Comparison of ENCODE assay signal across 15 mouse cellular contexts in genomic region chr15:99891355-99891754, GRCm38 (mm10). TPM values are rescaled to one million over a fixed set of nuclear protein-coding genes. Genes with fewer than 3 reads are reported as not detected.
DNase-seq lines count a peak whose midpoint lies in the region; ATAC-seq and TF ChIP-seq lines count a peak whose summit lies in the region.
"Had no signal": no experiment of that assay in that cellular context is flagged by ENCODE, and none has a peak within 500 bp of the region (broad histone marks: within the 10 kb centered on the region; RNA-seq: fewer than 3 reads in every experiment).

No protein-coding gene starts in this region.

- H3K27me3 ChIP-seq in liver, embryonic 12.5 days (replicated peaks): 0 out of 2 replicates have a peak, but pooled peaks cover 4% of the 10 kb centered on the region
- H3K27me3 ChIP-seq in liver, embryonic 15.5 days: 0 out of 2 replicates have a peak, but pooled peaks cover 8% of the 10 kb centered on the region
- H3K27me3 ChIP-seq in stomach, embryonic 16.5 days (ENCODE audit: control insufficient read depth, insufficient read depth, low read length): no peaks in the 10 kb centered on the region
- H3K27me3 ChIP-seq in forebrain, embryonic 11.5 days (ENCODE audit: control insufficient read depth, insufficient read depth, low read length): no peaks in the 10 kb centered on the region
- H3K27me3 ChIP-seq: embryonic facial prominence, embryonic 13.5 days; forebrain, embryonic 15.5 days; limb, embryonic 15.5 days; neural tube, embryonic 12.5 days had no signal

- TF ChIP-seq POLR2A in bone marrow, adult 2 months (IDR thresholded peaks at IDR 0.05; ENCODE audit: borderline replicate concordance, control insufficient read depth, low read depth, low read length): no peak

- no peaks in the 10 kb centered on the region for H3K9me3 ChIP-seq in liver, embryonic 12.5 days (replicated peaks)
- no peaks in the 10 kb centered on the region for H3K9me3 ChIP-seq in liver, embryonic 15.5 days (replicated peaks)
- no peaks in the 10 kb centered on the region for H3K9me3 ChIP-seq in stomach, embryonic 16.5 days (replicated peaks; ENCODE audit: control insufficient read depth, low read length)
- H3K9me3 ChIP-seq in forebrain, embryonic 11.5 days (ENCODE audit: control insufficient read depth, low read length): no peaks in the 10 kb centered on the region
- H3K9me3 ChIP-seq: embryonic facial prominence, embryonic 13.5 days; forebrain, embryonic 15.5 days; limb, embryonic 15.5 days; neural tube, embryonic 12.5 days had no signal

- H3K4me3 ChIP-seq in liver, embryonic 12.5 days: no peak overlapping the region
- H3K4me3 ChIP-seq in bone marrow, adult 2 months (replicated peaks; ENCODE audit: control insufficient read depth, low read depth, low read length): no peak overlapping the region
- H3K4me3 ChIP-seq in liver, embryonic 15.5 days (replicated peaks): no peak overlapping the region
- H3K4me3 ChIP-seq in stomach, embryonic 16.5 days (replicated peaks; ENCODE audit: low read length): peak overlapping the region; percentile 27; the same call in 1 of the 2 replicates
- H3K4me3 ChIP-seq in forebrain, embryonic 11.5 days (ENCODE audit: low read depth, low read length): no peak overlapping the region
- H3K4me3 ChIP-seq: embryonic facial prominence, embryonic 13.5 days; forebrain, embryonic 15.5 days; layer of hippocampus, adult 2 months; limb, embryonic 15.5 days; neural tube, embryonic 12.5 days had no signal

- no peak overlapping the region for H3K27ac ChIP-seq in liver, embryonic 12.5 days
- peak overlapping the region; percentile 36; the same call in 1 of the 2 replicates for H3K27ac ChIP-seq in bone marrow, adult 2 months (ENCODE audit: control insufficient read depth, insufficient read depth, low read depth, low read length, poor library complexity)
- H3K27ac ChIP-seq in liver, embryonic 15.5 days (replicated peaks): peak overlapping the region; percentile 80
- H3K27ac ChIP-seq in stomach, embryonic 16.5 days (ENCODE audit: low read length): peak overlapping the region; percentile 90
- no peak overlapping the region for H3K27ac ChIP-seq in forebrain, embryonic 11.5 days (ENCODE audit: low read depth, low read length)
- H3K27ac ChIP-seq: forebrain, embryonic 15.5 days; layer of hippocampus, adult 2 months; limb, embryonic 15.5 days; neural tube, embryonic 12.5 days had no signal

- ATAC-seq in liver, embryonic 12.5 days: no peak
- ATAC-seq in liver, embryonic 15.5 days (ENCODE audit: insufficient read depth): no peak
- ATAC-seq in stomach, embryonic 16.5 days (ENCODE audit: insufficient read depth, low FRiP score): no peak
- no peak for ATAC-seq in forebrain, embryonic 11.5 days (replicated peaks; ENCODE audit: low FRiP score)
- ATAC-seq: forebrain, embryonic 15.5 days had no signal

- H3K4me1 ChIP-seq in liver, embryonic 12.5 days: 0 out of 2 replicates have a peak, but pooled peaks cover 2% of the 10 kb centered on the region
- no peaks in the 10 kb centered on the region; the same call in 1 of the 2 replicates for H3K4me1 ChIP-seq in bone marrow, adult 2 months (ENCODE audit: control insufficient read depth, insufficient read depth, low read length)
- H3K4me1 ChIP-seq in liver, embryonic 15.5 days (replicated peaks): 0 out of 2 replicates have a peak, but pooled peaks cover 4% of the 10 kb centered on the region
- peaks cover 3% of the 10 kb centered on the region for H3K4me1 ChIP-seq in stomach, embryonic 16.5 days (ENCODE audit: control insufficient read depth, insufficient read depth, low read length)
- H3K4me1 ChIP-seq in forebrain, embryonic 11.5 days (replicated peaks; ENCODE audit: control insufficient read depth, insufficient read depth, low read length): no peaks in the 10 kb centered on the region

- 0 out of 2 replicates have a peak overlapping the region, but pooled peaks have one; percentile 33 for H3K4me2 ChIP-seq in liver, embryonic 12.5 days
- peak overlapping the region; percentile 38; the same call in 1 of the 2 replicates for H3K4me2 ChIP-seq in liver, embryonic 15.5 days
- peak overlapping the region; percentile 53; the same call in 1 of the 2 replicates for H3K4me2 ChIP-seq in stomach, embryonic 16.5 days (ENCODE audit: low read depth, low read length)
- H3K4me2 ChIP-seq in forebrain, embryonic 11.5 days (ENCODE audit: low read depth, low read length, severe bottlenecking): no peak overlapping the region
- H3K4me2 ChIP-seq: forebrain, embryonic 15.5 days; midbrain, embryonic 11.5 days; neural tube, embryonic 12.5 days had no signal

- H3K36me3 ChIP-seq in liver, embryonic 12.5 days: no peaks in the 10 kb centered on the region
- no peaks in the 10 kb centered on the region for H3K36me3 ChIP-seq in liver, embryonic 15.5 days (replicated peaks)
- H3K36me3 ChIP-seq in stomach, embryonic 16.5 days (ENCODE audit: control insufficient read depth, insufficient read depth, low read length): no peaks in the 10 kb centered on the region
- H3K36me3 ChIP-seq in forebrain, embryonic 11.5 days (ENCODE audit: control insufficient read depth, insufficient read depth, low read length): no peaks in the 10 kb centered on the region
- H3K36me3 ChIP-seq: embryonic facial prominence, embryonic 13.5 days; forebrain, embryonic 15.5 days; limb, embryonic 15.5 days; neural tube, embryonic 12.5 days had no signal

- TF ChIP-seq CTCF in bone marrow, adult 2 months (IDR thresholded peaks at IDR 0.05; ENCODE audit: control insufficient read depth, insufficient read depth, low read length): no peak

- H3K9ac ChIP-seq in liver, embryonic 12.5 days: no peak overlapping the region
- no peak overlapping the region for H3K9ac ChIP-seq in liver, embryonic 15.5 days
- no peak overlapping the region for H3K9ac ChIP-seq in stomach, embryonic 16.5 days (ENCODE audit: low read length)
- no peak overlapping the region for H3K9ac ChIP-seq in forebrain, embryonic 11.5 days (ENCODE audit: low read length)
- H3K9ac ChIP-seq: embryonic facial prominence, embryonic 13.5 days; forebrain, embryonic 15.5 days; limb, embryonic 15.5 days; neural tube, embryonic 12.5 days had no signal

- no peak for DNase-seq in liver
- DNase-seq in forebrain, embryonic 11.5 days (ENCODE audit: low spot score): no peak
- DNase-seq in frontal cortex, postnatal 14 days (ENCODE audit: low spot score in 2 of 2): no peak
- DNase-seq: cerebellum, adult 9-10 months; right cerebral cortex, postnatal 4 days had no signal

- 49% methylated on average over 2 of the region's 3 CpGs for WGBS in liver, embryonic 12.5 days (ENCODE audit: insufficient replicate concordance)
- WGBS in bone marrow, adult 2 months: 61% methylated on average over 3 of the region's 3 CpGs
- 57% methylated on average over 3 of the region's 3 CpGs for WGBS in liver, embryonic 15.5 days (ENCODE audit: insufficient replicate concordance)
- WGBS in stomach, embryonic 16.5 days: 69% methylated on average over 2 of the region's 3 CpGs
- WGBS in forebrain, embryonic 11.5 days: 83% methylated on average over 2 of the region's 3 CpGs

RNA-seq across cellular contexts. Expression of gene Lima1, which starts 16.1 kb away (rescaled TPM):
- 10.6 and 11.0 TPM in 2 replicates for polyA plus RNA-seq in liver, embryonic 12.5 days (2016; fragmentation: Nextera tagmentation; extraction: Ambion mirVana)
- 6.5 and 7.5 TPM in 2 replicates for polyA plus RNA-seq in bone marrow, adult 2 months (2011; ENCODE audit: insufficient read depth, insufficient read length, low replicate concordance, missing spikeins)
- 10.0 and 10.3 TPM in 2 replicates for polyA plus RNA-seq in liver, embryonic 15.5 days (2015; fragmentation: Nextera tagmentation; extraction: Ambion mirVana)
- polyA plus RNA-seq in stomach, embryonic 16.5 days (2015; fragmentation: Nextera tagmentation; extraction: Ambion mirVana): 89.4 and 95.8 TPM in 2 replicates
- 40.3 and 40.5 TPM in 2 replicates for polyA plus RNA-seq in forebrain, embryonic 11.5 days (2014; fragmentation: Nextera tagmentation; extraction: Ambion mirVana)

Comparison
In these comparisons a context has a peak if more than half of its experiments do, and no peak if none do; other contexts are left out.
1. H3K27ac ChIP-seq: peak in bone marrow, adult 2 months (single experiment), liver, embryonic 15.5 days (single experiment) and stomach, embryonic 16.5 days (single experiment); none in liver, embryonic 12.5 days (single experiment) and forebrain, embryonic 11.5 days (single experiment).